Mouse (Mus musculus) embryonic facial prominence, embryonic 10.5 days (tissue): ENCODE measurements at regions not wholly inside any gene's neighbourhood (a gene's known extent, or its start where the extent isn't known, plus 50 kb on each side); places are given as distances from the start of the nearest gene placed in this dataset.

Experiments used
- DNase-seq: peaks from one replicate; pipeline ENCODE4 v3.0.0-alpha.2; 2017; ENCODE audit warnings: low spot score
- H3K27ac ChIP-seq: fragments of 300-500 bp; sonication (generic); replicated peaks from 2 replicates; pipeline ENCODE4 v1.5.1; 2016; ENCODE audit warnings: mild to moderate bottlenecking
- H3K27me3 ChIP-seq: fragments of 300-500 bp; sonication (generic); replicated peaks from 2 replicates; pipeline ENCODE4 v1.6.1; 2016; ENCODE audit warnings: low read depth, mild to moderate bottlenecking; ENCODE audit not compliant: poor library complexity, severe bottlenecking
- H3K36me3 ChIP-seq: fragments of 300-500 bp; sonication (generic); replicated peaks from 2 replicates; pipeline ENCODE4 v1.6.1; 2016; ENCODE audit warnings: mild to moderate bottlenecking, moderate library complexity
- H3K4me1 ChIP-seq: fragments of 300-500 bp; sonication (generic); 2 replicates; pipeline ENCODE4 v1.6.1; 2016
- H3K4me3 ChIP-seq: fragments of 300-500 bp; sonication (generic); 2 replicates; pipeline ENCODE4 v1.5.1; 2016; ENCODE audit warnings: mild to moderate bottlenecking, moderate library complexity
- H3K9me3 ChIP-seq: fragments of 300-500 bp; sonication (generic); 2 replicates; pipeline ENCODE4 v1.6.1; 2016; ENCODE audit warnings: mild to moderate bottlenecking
- WGBS: fragments of 180-500 bp; shearing (Covaris S2); methylation state at CpG from one replicate; pipeline ENCODE4 v1.1.7; 2016; 5-methylcytosine and 5-hydroxymethylcytosine counted together

GRCm38 (mm10) chr2:51497896-51498295 is 129.4 kb upstream of the Tas2r134 start:
- no peaks in the 10 kb centered on the region for H3K9me3 ChIP-seq
- no peaks in the 10 kb centered on the region for H3K4me1 ChIP-seq
- DNase-seq = no peak
- H3K27me3 ChIP-seq = no peaks in the 10 kb centered on the region
- 89% methylated on average over 2 of the region's 2 CpGs for WGBS
- no peaks in the 10 kb centered on the region for H3K36me3 ChIP-seq
- no peak overlapping the region for H3K4me3 ChIP-seq
- no peak overlapping the region for H3K27ac ChIP-seq

- Histone ChIP-seq H3K27ac (no peak overlapping the region), H3K4me1 (peaks cover 13% of the 10 kb centered on the region), H3K36me3 (no peaks in the 10 kb centered on the region), H3K4me3 (no peak overlapping the region), H3K9me3 (no peaks in the 10 kb centered on the region), H3K27me3 (no peaks in the 10 kb centered on the region)
- WGBS = 79% methylated on average over 2 of the region's 2 CpGs
- no peak for DNase-seq
These were observed 153.6 kb upstream of the Tas2r134 start for GRCm38 (mm10) chr2:51473753-51474152.

- Histone ChIP-seq H3K4me3 (no peak overlapping the region), H3K27me3 (no peaks in the 10 kb centered on the region), H3K36me3 (no peaks in the 10 kb centered on the region), H3K4me1 (peaks cover 9% of the 10 kb centered on the region; the same call in 1 of the 2 replicates), H3K27ac (no peak overlapping the region; the same call in 1 of the 2 replicates), H3K9me3 (no peaks in the 10 kb centered on the region)
- no peak for DNase-seq
- 73% methylated on average over 7 of the region's 7 CpGs for WGBS
These were observed 160.2 kb upstream of the Tas2r134 start for GRCm38 (mm10) chr2:51467027-51467694.

- Histone ChIP-seq H3K27ac (no peak overlapping the region), H3K4me1 (peaks cover 9% of the 10 kb centered on the region; the same call in 1 of the 2 replicates), H3K36me3 (no peaks in the 10 kb centered on the region), H3K9me3 (no peaks in the 10 kb centered on the region), H3K27me3 (no peaks in the 10 kb centered on the region), H3K4me3 (no peak overlapping the region)
- no peak for DNase-seq
- WGBS = 93% methylated on average over 7 of the region's 7 CpGs
These were observed 161.3 kb upstream of the Tas2r134 start for GRCm38 (mm10) chr2:51466003-51466402.

GRCm38 (mm10) chr2:51465576-51465975 is 161.7 kb upstream of the Tas2r134 start:
- H3K9me3 ChIP-seq = no peaks in the 10 kb centered on the region
- 72% methylated on average over 7 of the region's 7 CpGs for WGBS
- H3K27ac ChIP-seq = no peak overlapping the region

GRCm38 (mm10) chr2:51464356-51464755 is 163.0 kb upstream of the Tas2r134 start:
- Histone ChIP-seq H3K4me3 (no peak overlapping the region), H3K4me1 (peaks cover 9% of the 10 kb centered on the region; the same call in 1 of the 2 replicates), H3K27ac (no peak overlapping the region), H3K36me3 (no peaks in the 10 kb centered on the region), H3K9me3 (no peaks in the 10 kb centered on the region), H3K27me3 (no peaks in the 10 kb centered on the region)
- WGBS = 83% methylated on average over 2 of the region's 2 CpGs
- no peak for DNase-seq

More at GRCm38 (mm10) chr2:51465576-51465975, 161.7 kb upstream of the Tas2r134 start:
- Histone ChIP-seq H3K4me3 (no peak overlapping the region), H3K4me1 (peaks cover 9% of the 10 kb centered on the region; the same call in 1 of the 2 replicates), H3K36me3 (no peaks in the 10 kb centered on the region), H3K27me3 (no peaks in the 10 kb centered on the region)
- DNase-seq = no peak

GRCm38 (mm10) chr2:51460896-51461295 is 166.4 kb upstream of the Tas2r134 start:
- Histone ChIP-seq H3K27ac (no peak overlapping the region), H3K4me1 (0 out of 2 replicates have a peak, but pooled peaks cover 4% of the 10 kb centered on the region), H3K4me3 (no peak overlapping the region), H3K36me3 (no peaks in the 10 kb centered on the region), H3K9me3 (no peaks in the 10 kb centered on the region), H3K27me3 (no peaks in the 10 kb centered on the region)
- 88% methylated on average over 2 of the region's 2 CpGs for WGBS
- no peak for DNase-seq

- H3K4me3 ChIP-seq = no peak overlapping the region
- no peaks in the 10 kb centered on the region for H3K36me3 ChIP-seq
- DNase-seq = no peak
- no peak overlapping the region for H3K27ac ChIP-seq
- H3K9me3 ChIP-seq = no peaks in the 10 kb centered on the region
- no peaks in the 10 kb centered on the region for H3K4me1 ChIP-seq
- no peaks in the 10 kb centered on the region for H3K27me3 ChIP-seq
- 89% methylated on average over 2 of the region's 2 CpGs for WGBS
These were observed 167.8 kb upstream of the Tas2r134 start for GRCm38 (mm10) chr2:51459486-51459885.

- H3K36me3 ChIP-seq = no peaks in the 10 kb centered on the region
- H3K27ac ChIP-seq = no peak overlapping the region
- DNase-seq = no peak
- no peaks in the 10 kb centered on the region for H3K9me3 ChIP-seq
- no peaks in the 10 kb centered on the region for H3K4me1 ChIP-seq
- H3K4me3 ChIP-seq = no peak overlapping the region
- 84% methylated on average over 2 of the region's 2 CpGs for WGBS
- H3K27me3 ChIP-seq = no peaks in the 10 kb centered on the region
These were observed 169.6 kb upstream of the Tas2r134 start for GRCm38 (mm10) chr2:51457717-51458116.

- WGBS = 91% methylated on average over 7 of the region's 7 CpGs
- no peaks in the 10 kb centered on the region for H3K36me3 ChIP-seq
- H3K9me3 ChIP-seq = no peaks in the 10 kb centered on the region
- DNase-seq = no peak
- no peaks in the 10 kb centered on the region for H3K4me1 ChIP-seq
- H3K27ac ChIP-seq = no peak overlapping the region
- H3K4me3 ChIP-seq = no peak overlapping the region
- H3K27me3 ChIP-seq = no peaks in the 10 kb centered on the region
These were observed 174.5 kb upstream of the Tas2r134 start for GRCm38 (mm10) chr2:51452816-51453215.

- no peaks in the 10 kb centered on the region for H3K27me3 ChIP-seq
- no peaks in the 10 kb centered on the region for H3K36me3 ChIP-seq
- no peaks in the 10 kb centered on the region for H3K9me3 ChIP-seq
- peaks cover 12% of the 10 kb centered on the region for H3K4me1 ChIP-seq
- 96% methylated on average over 3 of the region's 3 CpGs for WGBS
- no peak overlapping the region for H3K27ac ChIP-seq
- DNase-seq = no peak
- no peak overlapping the region for H3K4me3 ChIP-seq
These were observed 179.2 kb upstream of the Tas2r134 start for GRCm38 (mm10) chr2:51448121-51448520.

- H3K4me1 ChIP-seq = peaks cover 14% of the 10 kb centered on the region
- no peaks in the 10 kb centered on the region for H3K9me3 ChIP-seq
- no peaks in the 10 kb centered on the region for H3K27me3 ChIP-seq
- 93% methylated on average over 5 of the region's 5 CpGs for WGBS
- H3K4me3 ChIP-seq = no peak overlapping the region
- H3K36me3 ChIP-seq = no peaks in the 10 kb centered on the region
- H3K27ac ChIP-seq = no peak overlapping the region
- DNase-seq = no peak
These were observed 179.7 kb upstream of the Tas2r134 start for GRCm38 (mm10) chr2:51447616-51448015.

GRCm38 (mm10) chr2:51444386-51445080 is 182.8 kb upstream of the Tas2r134 start:
- no peak overlapping the region for H3K4me3 ChIP-seq
- DNase-seq = no peak
- 74% methylated on average over 9 of the region's 9 CpGs for WGBS
- no peaks in the 10 kb centered on the region for H3K9me3 ChIP-seq
- no peak overlapping the region for H3K27ac ChIP-seq
- H3K4me1 ChIP-seq = peaks cover 14% of the 10 kb centered on the region
- H3K27me3 ChIP-seq = no peaks in the 10 kb centered on the region
- no peaks in the 10 kb centered on the region for H3K36me3 ChIP-seq
